Mouse (Mus musculus): Measurements from ENCODE around the gene Vwa1. TPM values are rescaled to one million over a fixed set of nuclear protein-coding genes. Genes with fewer than 3 reads are reported as not detected.

Vwa1 gene
- polyA plus RNA-seq, 1 experiment, result 21.8 TPM

- TF ChIP-seq POLR2A (IDR thresholded peaks at IDR 0.05; ENCODE audit: low read depth, low read length), result peak; percentile 68
- TF ChIP-seq CTCF (conservative IDR thresholded peaks at IDR 0.05; ENCODE audit: insufficient read depth, insufficient read length, low read depth, low read length), result no peak
- Histone ChIP-seq H3K27ac (ENCODE audit: insufficient read depth, low read depth, low read length) (peak overlapping the region; percentile 60), H3K4me3 (ENCODE audit: insufficient read depth, low read depth, low read length) (peak overlapping the region; percentile 95), H3K4me1 (ENCODE audit: control insufficient read depth, insufficient read depth, low read length) (peaks cover 9% of the 10 kb centered on the region; the same call in 1 of the 2 replicates), H3K27me3 (replicated peaks; ENCODE audit: control insufficient read depth, insufficient read depth, low read length) (no peaks in the 10 kb centered on the region), H3K36me3 (ENCODE audit: control insufficient read depth, insufficient read depth, low read length) (peaks cover under 1% of the 10 kb centered on the region; the same call in 1 of the 2 replicates)
- DNase-seq, result peak; percentile 97
- WGBS, result under 1% methylated on average over 58 of the region's 58 CpGs
Observed at GRCm38 (mm10) chr4:155803340-155804041, 29.0 kb upstream of the Vwa1 start.

- peaks cover 9% of the 10 kb centered on the region; the same call in 1 of the 2 replicates for H3K4me1 ChIP-seq (ENCODE audit: control insufficient read depth, insufficient read depth, low read length)
- TF ChIP-seq POLR2A (IDR thresholded peaks at IDR 0.05; ENCODE audit: low read depth, low read length) (no peak), CTCF (conservative IDR thresholded peaks at IDR 0.05; ENCODE audit: insufficient read depth, insufficient read length, low read depth, low read length) (0 out of 2 replicates have a peak, but pooled peaks have one; percentile 27)
- H3K36me3 ChIP-seq (ENCODE audit: control insufficient read depth, insufficient read depth, low read length), result no peaks in the 10 kb centered on the region; the same call in 1 of the 2 replicates
- WGBS, result 14% methylated on average over 12 of the region's 12 CpGs
- H3K27ac ChIP-seq (ENCODE audit: insufficient read depth, low read depth, low read length), result peak within 1 kb of the TSS; percentile 60
- peak; percentile 32 for DNase-seq
- H3K4me3 ChIP-seq (ENCODE audit: insufficient read depth, low read depth, low read length), result peak within 1 kb of the TSS; percentile 95
- no peaks in the 10 kb centered on the region for H3K27me3 ChIP-seq (replicated peaks; ENCODE audit: control insufficient read depth, insufficient read depth, low read length)
Observed at GRCm38 (mm10) chr4:155802741-155803339, 28.3 kb upstream of the Vwa1 start, which contains the start of gene Mrpl20. TSS of gene Mrpl20 (plus strand) at chr4:155802878.

DNA sequence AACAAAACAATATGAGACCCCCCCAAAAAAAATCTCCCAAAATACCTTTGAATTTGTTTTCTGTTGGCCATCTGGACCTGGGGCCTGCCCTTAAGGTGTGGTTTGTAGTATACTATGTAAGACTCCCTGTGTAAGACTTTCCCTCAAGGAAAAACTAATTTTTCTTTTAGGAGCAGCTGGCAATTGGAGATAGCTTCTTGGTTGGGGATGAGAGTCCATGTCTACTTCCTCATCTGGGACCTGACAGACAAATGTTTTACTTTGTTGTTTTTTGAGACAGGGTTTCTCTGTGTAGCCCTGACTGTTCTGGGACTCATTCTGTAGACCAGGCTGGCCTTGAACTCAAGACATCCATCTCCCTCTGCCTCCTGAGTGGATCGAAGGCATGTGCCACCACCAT is 27.6 kb upstream of the Vwa1 start:
- H3K36me3 ChIP-seq (ENCODE audit: control insufficient read depth, insufficient read depth, low read length), result no peaks in the 10 kb centered on the region; the same call in 1 of the 2 replicates
- no peak overlapping the region for H3K27ac ChIP-seq (ENCODE audit: insufficient read depth, low read depth, low read length)
- H3K4me3 ChIP-seq (ENCODE audit: insufficient read depth, low read depth, low read length), result no peak overlapping the region
- no peak for DNase-seq
- peaks cover 9% of the 10 kb centered on the region; the same call in 1 of the 2 replicates for H3K4me1 ChIP-seq (ENCODE audit: control insufficient read depth, insufficient read depth, low read length)
- H3K27me3 ChIP-seq (replicated peaks; ENCODE audit: control insufficient read depth, insufficient read depth, low read length), result no peaks in the 10 kb centered on the region
- WGBS, result 100% methylated on average over 1 of the region's 1 CpGs
- no peak for TF ChIP-seq CTCF (conservative IDR thresholded peaks at IDR 0.05; ENCODE audit: insufficient read depth, insufficient read length, low read depth, low read length)
- TF ChIP-seq POLR2A (IDR thresholded peaks at IDR 0.05; ENCODE audit: low read depth, low read length), result no peak

- DNase-seq, result no peak
- H3K4me3 ChIP-seq (ENCODE audit: insufficient read depth, low read depth, low read length), result no peak overlapping the region
- no peak overlapping the region for H3K27ac ChIP-seq (ENCODE audit: insufficient read depth, low read depth, low read length)
- no peaks in the 10 kb centered on the region for H3K36me3 ChIP-seq (ENCODE audit: control insufficient read depth, insufficient read depth, low read length)
- WGBS, result 54% methylated on average over 2 of the region's 2 CpGs
- TF ChIP-seq CTCF (conservative IDR thresholded peaks at IDR 0.05; ENCODE audit: insufficient read depth, insufficient read length, low read depth, low read length) (no peak), POLR2A (IDR thresholded peaks at IDR 0.05; ENCODE audit: low read depth, low read length) (no peak)
- peaks cover 12% of the 10 kb centered on the region; the same call in 1 of the 2 replicates for H3K4me1 ChIP-seq (ENCODE audit: control insufficient read depth, insufficient read depth, low read length)
- H3K27me3 ChIP-seq (replicated peaks; ENCODE audit: control insufficient read depth, insufficient read depth, low read length), result no peaks in the 10 kb centered on the region
Observed at GRCm38 (mm10) chr4:155793730-155794129, 19.2 kb upstream of the Vwa1 start.

- WGBS, result 42% methylated on average over 24 of the region's 24 CpGs
- Histone ChIP-seq H3K4me1 (ENCODE audit: control insufficient read depth, insufficient read depth, low read length) (peaks cover 12% of the 10 kb centered on the region; the same call in 1 of the 2 replicates), H3K27me3 (replicated peaks; ENCODE audit: control insufficient read depth, insufficient read depth, low read length) (no peaks in the 10 kb centered on the region), H3K27ac (ENCODE audit: insufficient read depth, low read depth, low read length) (peak overlapping the region; percentile 79), H3K4me3 (ENCODE audit: insufficient read depth, low read depth, low read length) (peak overlapping the region; percentile 36), H3K36me3 (ENCODE audit: control insufficient read depth, insufficient read depth, low read length) (no peaks in the 10 kb centered on the region)
- TF ChIP-seq CTCF (conservative IDR thresholded peaks at IDR 0.05; ENCODE audit: insufficient read depth, insufficient read length, low read depth, low read length) (no peak), POLR2A (IDR thresholded peaks at IDR 0.05; ENCODE audit: low read depth, low read length) (no peak)
- peak; percentile 57 for DNase-seq
Observed at GRCm38 (mm10) chr4:155791240-155791933, 16.9 kb upstream of the Vwa1 start.

- DNase-seq, result peak; percentile 84
- no peak overlapping the region for H3K4me3 ChIP-seq (ENCODE audit: insufficient read depth, low read depth, low read length)
- 39% methylated on average over 3 of the region's 3 CpGs for WGBS
- peak overlapping the region; percentile 79 for H3K27ac ChIP-seq (ENCODE audit: insufficient read depth, low read depth, low read length)
- peaks cover 12% of the 10 kb centered on the region; the same call in 1 of the 2 replicates for H3K4me1 ChIP-seq (ENCODE audit: control insufficient read depth, insufficient read depth, low read length)
- H3K27me3 ChIP-seq (replicated peaks; ENCODE audit: control insufficient read depth, insufficient read depth, low read length), result no peaks in the 10 kb centered on the region
- H3K36me3 ChIP-seq (ENCODE audit: control insufficient read depth, insufficient read depth, low read length), result no peaks in the 10 kb centered on the region
- TF ChIP-seq CTCF (conservative IDR thresholded peaks at IDR 0.05; ENCODE audit: insufficient read depth, insufficient read length, low read depth, low read length) (no peak), POLR2A (IDR thresholded peaks at IDR 0.05; ENCODE audit: low read depth, low read length) (no peak)
Observed at GRCm38 (mm10) chr4:155790650-155791161, 16.2 kb upstream of the Vwa1 start.
